Mouse (Mus musculus): ENCODE results near the gene 3110040N11Rik.

GRCm38 (mm10) chr7:81744145-81744544 lies 45.1 kb downstream of the 3110040N11Rik start:
- no peak for TF ChIP-seq CTCF (IDR thresholded peaks at IDR 0.05; ENCODE audit: control insufficient read depth, insufficient read depth, insufficient read length)
- TF ChIP-seq CEBPB (IDR thresholded peaks at IDR 0.05; ENCODE audit: low read depth): no peak
- no peak for TF ChIP-seq USF1 (IDR thresholded peaks at IDR 0.05; ENCODE audit: low read depth)
- TF ChIP-seq MYOG (IDR thresholded peaks at IDR 0.05; ENCODE audit: control insufficient read depth, extremely low read depth, insufficient read length): no peak
- no peak for TF ChIP-seq MYOD1 (IDR thresholded peaks at IDR 0.05; ENCODE audit: control insufficient read depth, insufficient read length, low read depth)
- TF ChIP-seq MAX (IDR thresholded peaks at IDR 0.05): no peak
- TF ChIP-seq FOSL1 (IDR thresholded peaks at IDR 0.05; ENCODE audit: insufficient read depth, low read length, poor library complexity, severe bottlenecking): no peak
